Mouse (Mus musculus) frontal cortex, postnatal 25 days (tissue): ENCODE measurements around the gene Rsph9.
A peak's percentile ranks its signal among the peaks of the same experiment; 100 is the strongest.

Experiments used
- DNase-seq, 2 experiments: peaks; one replicate each; pipeline ENCODE4 v3.0.0; 2022; ENCODE audit warnings: low spot score in 2 of 2

Gene Rsph9

GRCm38 (mm10) chr17:46139872-46140271 lies 4.1 kb downstream of the Rsph9 start:
- no peak for DNase-seq

GRCm38 (mm10) chr17:46138563-46139236 lies 5.3 kb downstream of the Rsph9 start:
- DNase-seq = no peak

GRCm38 (mm10) chr17:46132862-46133261 lies 11.2 kb downstream of the Rsph9 start:
- DNase-seq = no peak

DNA sequence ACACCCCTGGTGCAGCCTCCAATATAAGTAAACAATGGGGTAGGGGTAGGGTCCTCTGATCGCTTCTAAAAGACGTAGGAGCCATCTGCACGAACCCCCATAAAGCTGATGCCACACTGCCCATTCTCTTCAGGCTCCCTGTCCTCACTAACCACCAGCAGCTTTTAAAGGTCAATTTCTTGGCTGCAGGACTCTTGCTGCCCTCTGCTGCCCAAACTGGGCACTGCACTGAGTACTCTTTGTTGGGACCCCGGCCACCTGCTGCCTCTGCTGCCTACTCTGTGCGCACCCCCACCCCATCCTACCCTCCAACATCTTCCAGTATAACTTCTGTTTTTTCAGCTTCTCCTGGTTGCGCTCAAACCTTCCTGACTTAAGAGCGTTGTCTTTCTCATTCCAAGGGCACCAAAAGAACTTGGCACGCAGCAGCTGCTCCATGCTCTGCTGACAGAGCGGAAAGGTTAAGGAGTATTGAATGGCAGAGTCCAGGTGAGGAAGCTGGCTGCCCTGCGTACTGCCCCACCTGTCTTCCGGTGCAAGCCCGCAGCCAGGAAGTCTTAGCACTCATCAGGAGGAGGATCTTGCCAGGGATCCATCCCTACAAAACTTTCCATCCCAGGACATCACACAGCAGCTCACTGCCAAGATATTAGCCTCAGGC lies 11.8 kb downstream of the Rsph9 start:
- DNase-seq = peak; percentile 75

DNA sequence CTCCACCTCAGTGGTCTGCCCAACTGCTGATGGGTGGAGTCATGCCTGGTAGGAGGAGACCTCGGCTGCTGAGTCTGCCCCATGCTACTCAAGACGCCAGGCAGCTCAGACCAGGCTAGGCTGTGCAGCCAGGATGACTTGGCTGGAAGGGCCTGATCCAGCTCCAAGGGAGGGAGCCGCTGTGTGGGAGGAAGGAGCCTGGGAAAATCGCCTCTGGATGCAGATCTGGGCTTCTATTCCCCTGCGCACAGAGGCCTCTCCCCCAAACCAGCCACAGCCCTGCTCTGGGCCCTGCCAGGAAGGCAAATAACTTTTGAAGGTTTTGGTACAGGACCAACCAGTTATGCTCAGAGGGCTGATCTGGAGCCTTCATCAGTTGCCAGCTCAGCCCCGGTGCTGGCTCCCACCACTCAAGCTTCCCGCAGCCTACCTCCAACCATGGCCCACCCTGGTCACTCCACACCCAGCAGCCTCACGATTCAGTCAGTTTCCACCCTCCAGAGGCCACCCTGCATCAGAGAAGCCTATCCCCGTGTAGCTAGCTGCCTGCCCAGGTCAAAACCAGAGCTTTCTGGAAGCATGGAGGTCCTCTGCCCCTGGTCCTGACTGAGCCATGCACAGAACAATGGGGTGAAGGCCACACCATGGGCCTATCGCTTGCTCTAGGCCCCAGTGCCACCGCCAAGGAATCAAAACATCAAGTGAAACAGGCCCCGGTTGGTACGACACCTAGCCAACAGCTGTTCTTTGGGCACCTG lies 14.1 kb downstream of the Rsph9 start:
- no peak for DNase-seq

DNA sequence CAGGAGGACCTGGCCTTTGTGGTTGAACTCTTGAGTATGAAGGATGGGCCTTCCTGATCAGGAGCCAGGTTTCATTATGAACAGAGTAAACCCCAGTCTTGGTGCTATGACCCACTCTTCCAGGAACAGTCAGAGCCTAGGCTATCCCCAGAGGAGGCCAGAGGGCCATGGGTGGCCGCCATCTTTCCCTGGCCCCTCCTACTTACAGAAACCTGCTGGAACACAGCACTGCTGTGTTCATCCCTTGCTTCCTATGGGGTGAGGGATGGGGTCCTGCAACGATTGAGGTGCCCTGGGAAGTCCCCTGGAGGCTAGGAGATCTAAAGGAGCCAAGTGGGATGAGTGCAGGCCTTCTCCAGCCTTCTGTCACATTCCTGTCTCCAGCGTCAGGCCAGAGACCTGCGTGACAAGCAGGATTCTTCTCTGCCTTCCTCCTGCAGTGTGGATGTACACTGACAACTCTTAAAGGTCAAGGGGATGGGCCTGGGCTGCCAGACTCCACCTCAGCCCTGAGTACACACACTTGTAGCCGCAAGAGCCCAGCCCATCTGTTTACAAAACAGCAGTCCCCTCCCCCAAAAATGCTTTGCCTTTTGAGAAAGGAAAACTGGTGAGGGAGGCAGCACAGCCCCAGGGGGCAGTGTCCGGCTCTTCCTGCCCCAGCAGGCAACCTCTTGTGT lies 16.1 kb downstream of the Rsph9 start:
- no peak for DNase-seq

DNA sequence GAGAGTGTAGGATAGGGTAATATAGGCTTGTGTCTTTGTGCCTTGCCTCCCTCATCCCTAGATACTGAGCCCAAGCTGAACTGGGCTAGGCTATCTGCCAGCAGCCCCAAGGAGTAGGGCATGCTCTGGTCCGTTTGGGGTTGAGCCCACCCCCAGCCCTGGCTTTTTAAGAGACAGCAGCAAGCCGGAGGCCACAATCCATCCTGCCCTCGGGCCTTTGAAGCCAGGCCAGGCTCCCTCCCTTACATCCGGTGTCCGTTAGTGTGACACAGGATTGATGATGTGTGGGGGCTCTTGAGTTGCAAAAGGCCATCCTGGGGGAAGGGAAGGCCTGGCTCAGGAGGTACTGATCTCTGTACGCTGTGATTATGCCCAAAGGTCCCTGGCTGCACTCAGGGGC lies 17.4 kb downstream of the Rsph9 start:
- DNase-seq = no peak

GRCm38 (mm10) chr17:46123953-46124700 lies 19.9 kb downstream of the Rsph9 start:
- no peak for DNase-seq

DNA sequence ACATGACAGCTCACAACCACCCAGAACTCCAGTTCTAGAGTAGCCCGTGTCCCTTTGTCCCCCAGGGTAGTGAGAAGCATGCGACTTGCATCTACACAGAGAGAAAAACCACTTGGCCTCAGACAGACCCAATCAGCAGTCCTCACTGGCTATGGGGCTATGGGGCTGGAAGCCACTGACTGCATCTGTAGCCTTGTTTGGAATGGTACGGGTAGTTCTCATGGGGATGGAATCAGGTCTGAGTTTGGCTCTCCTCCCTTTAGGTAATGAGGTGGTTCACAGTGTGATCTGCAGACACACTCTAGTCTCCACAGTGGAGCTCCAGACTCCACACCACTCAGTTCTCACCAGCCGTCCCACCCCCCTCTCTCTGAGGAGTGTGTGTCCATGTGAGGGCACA lies 20.7 kb downstream of the Rsph9 start:
- no peak for DNase-seq

DNA sequence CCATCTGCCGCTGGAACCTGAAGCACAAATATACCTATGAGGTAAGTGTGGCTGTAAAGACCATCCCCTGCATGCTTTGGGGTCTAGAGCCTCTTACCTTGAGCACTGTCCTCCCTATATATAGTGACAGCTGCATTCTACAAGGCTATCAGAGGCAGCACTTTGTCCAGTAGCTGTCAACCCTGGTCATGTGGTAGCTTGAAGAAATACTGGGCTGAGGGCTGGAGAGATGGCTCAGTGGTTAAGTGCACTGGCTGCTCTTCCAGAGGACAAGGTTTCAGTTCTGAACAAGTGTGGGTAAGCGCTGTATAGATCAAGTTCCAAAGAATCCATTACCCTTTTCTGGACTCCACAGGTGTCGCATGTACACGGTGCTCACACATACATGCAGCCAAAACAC lies 21.2 kb downstream of the Rsph9 start:
- no peak for DNase-seq

- no peak for DNase-seq
These were observed 24.4 kb downstream of the Rsph9 start for GRCm38 (mm10) chr17:46119641-46120040.

- DNase-seq = no peak
These were observed 25.6 kb downstream of the Rsph9 start for GRCm38 (mm10) chr17:46118423-46118850.

DNA sequence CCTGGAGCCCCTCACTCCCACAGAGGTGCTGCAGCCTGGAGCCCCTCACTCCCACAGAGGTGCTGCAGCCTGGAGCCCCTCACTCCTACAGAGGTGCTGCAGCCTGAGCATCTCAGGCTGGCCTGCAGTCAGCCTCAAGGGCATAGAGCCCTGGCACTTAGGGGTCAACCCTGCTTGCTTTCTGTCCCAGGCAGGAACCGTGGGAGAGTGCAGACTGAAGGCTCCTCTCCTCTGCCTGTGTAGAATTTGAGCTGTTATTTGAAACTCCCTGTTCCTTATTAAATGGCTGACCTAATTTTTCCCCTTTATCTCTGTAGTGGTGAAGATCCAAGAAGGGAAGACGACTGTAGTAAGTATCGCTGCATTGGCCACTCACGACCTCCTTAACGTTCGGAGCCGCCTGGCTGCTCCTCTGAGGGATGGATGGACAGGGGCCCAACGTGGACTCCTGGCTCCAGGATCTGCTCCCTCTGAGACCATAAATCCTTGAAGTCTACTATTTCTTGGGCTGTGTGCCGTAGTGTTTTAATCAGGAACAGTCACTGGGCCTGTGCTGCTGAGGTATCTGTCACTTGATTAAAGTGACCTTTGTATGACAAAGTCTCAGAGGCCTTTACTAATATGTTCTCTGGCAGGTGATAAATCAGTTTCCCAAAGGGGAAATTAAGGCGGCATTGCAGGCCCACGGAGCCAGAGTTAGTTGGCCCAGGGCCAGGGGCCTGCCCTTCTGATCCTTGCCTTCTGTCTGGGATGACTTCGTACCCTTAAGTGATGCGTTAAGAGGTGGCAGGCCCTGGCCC lies 26.2 kb downstream of the Rsph9 start:
- DNase-seq = no peak

- DNase-seq = no peak
These were observed 27.1 kb downstream of the Rsph9 start for GRCm38 (mm10) chr17:46116881-46117280.

GRCm38 (mm10) chr17:46116138-46116537 lies 27.9 kb downstream of the Rsph9 start:
- DNase-seq = no peak

DNA sequence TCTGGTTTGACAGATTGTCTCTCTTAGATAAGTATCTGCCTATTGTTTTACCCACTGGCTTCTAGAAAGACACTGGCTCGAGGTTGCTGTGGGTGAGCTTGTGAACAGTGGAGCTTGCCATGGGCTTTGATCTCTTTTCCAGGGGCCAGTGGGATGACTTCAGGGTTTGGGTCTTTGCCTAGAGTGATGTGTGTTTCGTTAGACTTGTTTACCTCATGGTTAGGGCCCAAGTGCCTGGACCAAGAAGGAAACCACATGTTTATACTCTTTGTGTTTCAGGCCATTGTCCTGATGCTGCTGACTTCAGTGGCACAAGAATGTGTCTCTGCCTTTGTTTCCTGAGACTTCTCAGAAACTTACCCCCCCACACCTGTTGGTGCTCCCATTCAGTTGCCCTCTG lies 28.5 kb downstream of the Rsph9 start:
- DNase-seq = no peak

DNA sequence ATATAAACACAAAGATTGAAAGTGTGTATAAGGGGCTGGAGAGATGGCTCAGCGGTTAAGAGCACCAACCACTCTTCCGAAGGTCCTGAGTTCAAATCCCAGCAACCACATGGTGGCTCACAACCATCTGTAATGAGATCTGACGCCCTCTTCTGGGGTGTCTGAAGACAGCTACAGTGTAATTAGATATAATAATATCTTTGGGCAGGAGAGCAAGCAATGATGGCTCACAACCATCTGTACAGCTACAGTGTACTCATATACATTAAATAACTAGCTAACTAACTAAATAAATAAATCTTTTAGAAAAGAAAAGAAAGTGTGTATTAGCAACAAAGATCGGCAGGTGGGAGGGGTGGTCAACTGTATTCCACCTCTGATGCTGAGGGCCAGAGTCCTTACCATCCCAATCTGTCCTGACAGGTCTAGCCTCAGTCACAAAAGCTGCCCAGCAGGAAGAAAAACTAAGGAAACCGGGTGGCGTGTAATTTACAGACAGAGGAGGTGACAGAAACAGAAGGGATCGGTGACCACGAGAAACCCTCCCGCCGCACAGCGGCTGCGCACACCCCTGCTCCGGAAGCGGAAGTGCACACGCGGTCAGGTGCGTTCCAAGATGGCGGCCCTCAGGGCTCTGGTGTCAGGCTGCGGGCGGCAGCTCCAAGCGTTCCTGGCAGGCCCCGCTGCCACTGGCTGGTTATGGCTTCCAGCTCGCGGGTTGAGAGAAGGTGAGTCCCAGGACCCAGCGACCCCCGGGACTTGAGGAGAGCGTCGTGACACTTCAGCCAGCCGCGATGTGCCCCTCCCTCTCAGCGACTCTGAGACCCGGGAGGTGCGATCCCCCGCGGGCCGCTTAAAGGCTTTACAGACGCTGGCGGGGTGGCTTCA lies 33.4 kb downstream of the Rsph9 start, which contains the start of gene Mrps18a:
Gene Mrps18a (plus strand): TSS at position 585 of the 888 bp plus-strand sequence.
- peak; percentile 66 to 74 for DNase-seq

DNA sequence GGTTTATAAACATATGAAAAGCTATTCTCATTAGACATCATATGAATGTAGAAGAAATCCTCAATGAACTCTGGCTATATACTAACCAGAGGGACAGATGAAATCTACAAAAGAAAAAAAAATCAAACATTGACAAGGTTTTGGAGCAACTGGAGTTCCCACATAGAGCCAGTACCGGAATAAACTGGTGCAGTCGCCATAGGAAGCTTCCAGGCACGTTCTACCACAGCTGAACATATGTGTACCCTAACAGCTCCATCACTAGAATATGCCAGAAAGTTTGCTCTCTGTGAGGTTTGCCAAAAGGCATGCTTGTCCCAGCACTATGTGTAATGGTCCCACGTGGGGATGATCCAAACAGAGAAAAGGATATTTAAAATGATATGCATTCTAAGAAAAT lies 35.7 kb downstream of the Rsph9 start:
- no peak for DNase-seq

DNA sequence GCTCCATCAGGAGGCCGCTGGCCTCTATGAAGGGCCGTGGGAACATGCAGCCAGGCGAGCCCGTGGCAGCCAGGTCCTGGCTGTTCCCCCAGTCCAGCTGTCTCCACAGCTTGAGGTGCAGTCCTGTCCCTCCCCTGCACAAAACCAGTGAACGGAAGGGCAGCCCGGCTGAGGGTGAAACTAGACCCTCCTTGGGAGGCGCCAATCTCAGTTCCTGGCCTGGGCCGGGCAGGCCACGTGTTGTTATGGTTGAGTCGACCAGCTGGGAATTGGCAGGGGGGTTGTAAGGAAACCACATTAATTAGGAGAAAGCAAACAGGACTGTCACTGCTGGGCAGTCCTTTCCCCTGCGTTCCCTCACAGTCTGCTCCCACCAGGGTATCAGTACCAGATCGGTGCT lies 39.5 kb downstream of the Rsph9 start:
- no peak for DNase-seq
